Mouse (Mus musculus): ENCODE results near the gene Irgm2. TPM values are rescaled to one million over a fixed set of nuclear protein-coding genes. Genes with fewer than 3 reads are reported as not detected.
A peak's percentile ranks its signal among the peaks of the same experiment; 100 is the strongest.
"Not testable (repeated sequence)": the region's sequence is repeated elsewhere in the genome, so short reads cannot be mapped to it uniquely, and the experiment has no call there.

Gene Irgm2
- polyA plus RNA-seq (2012; fragmentation: generic; extraction: Trizol), result 0.01 TPM
- long read RNA-seq, experiment 1, partial matches to known transcripts, result 0 of 2 reads
- long read RNA-seq, experiment 1, other reads (novel, unspliced or antisense), result 2 of 2 reads
- long read RNA-seq, experiment 2, result 0 reads

GRCm38 (mm10) chr11:58199229-58200037, at the start of gene Irgm2, which contains the start of gene Igtp:
Irgm2 (plus strand) TSS chr11:58199618.
Igtp (plus strand) TSS chr11:58199556.
- H3K79me3 ChIP-seq (ENCODE audit: low read depth); H3K36me3 ChIP-seq (ENCODE audit: control insufficient read depth, insufficient read depth); H3K27me3 ChIP-seq (ENCODE audit: control insufficient read depth, insufficient read depth, insufficient read length); H3K79me2 ChIP-seq (ENCODE audit: control insufficient read depth, insufficient read depth): not testable (repeated sequence)
- Histone ChIP-seq H3K4me3 (ENCODE audit: insufficient read depth, poor library complexity, severe bottlenecking) (peak within 1 kb of the TSS; percentile 38), H3ac (ENCODE audit: control insufficient read depth, insufficient read length, low read depth) (peak within 1 kb of the TSS; percentile 48)

DNA sequence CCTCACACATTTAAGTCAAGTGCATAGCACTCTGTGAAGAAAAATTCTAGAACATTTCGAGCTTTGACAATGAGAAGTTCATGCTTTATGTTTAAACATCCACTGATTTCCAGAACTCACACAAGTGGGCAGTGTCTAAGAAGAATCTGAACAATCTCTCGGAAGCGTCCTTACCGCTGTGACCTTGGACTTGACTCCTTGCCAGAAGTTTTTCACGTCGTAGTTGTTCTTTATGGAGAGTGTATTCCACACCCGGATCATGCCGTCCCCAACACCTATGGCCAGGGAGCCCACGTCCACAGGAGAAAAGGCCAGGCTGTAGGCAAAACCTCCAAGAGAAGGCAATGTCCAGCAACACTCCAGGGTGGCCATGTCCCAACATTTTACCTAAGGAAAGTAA, 44.0 kb upstream of the Irgm2 start:
- no peak overlapping the region for H3ac ChIP-seq (ENCODE audit: control insufficient read depth, insufficient read length, low read depth)
- peaks cover 85% of the 10 kb centered on the region for H3K36me3 ChIP-seq (ENCODE audit: control insufficient read depth, insufficient read depth)
- no peak overlapping the region for H3K4me3 ChIP-seq (ENCODE audit: insufficient read depth, poor library complexity, severe bottlenecking)
- no peaks in the 10 kb centered on the region for H3K79me3 ChIP-seq (ENCODE audit: low read depth)
- no peaks in the 10 kb centered on the region for H3K27me3 ChIP-seq (ENCODE audit: control insufficient read depth, insufficient read depth, insufficient read length)
- TF ChIP-seq CTCF (IDR thresholded peaks at IDR 0.05; ENCODE audit: control insufficient read depth, insufficient read depth, insufficient read length), result no peak
- TF ChIP-seq CEBPB (IDR thresholded peaks at IDR 0.05; ENCODE audit: low read depth), result no peak
- no peak for TF ChIP-seq MYOD1 (IDR thresholded peaks at IDR 0.05; ENCODE audit: control insufficient read depth, insufficient read length, low read depth)
- no peak for TF ChIP-seq FOSL1 (IDR thresholded peaks at IDR 0.05; ENCODE audit: insufficient read depth, low read length, poor library complexity, severe bottlenecking)
- TF ChIP-seq MYOG (IDR thresholded peaks at IDR 0.05; ENCODE audit: control insufficient read depth, extremely low read depth, insufficient read length), result no peak
- TF ChIP-seq MAX (IDR thresholded peaks at IDR 0.05), result no peak
- TF ChIP-seq USF1 (IDR thresholded peaks at IDR 0.05; ENCODE audit: low read depth), result no peak
- H3K79me2 ChIP-seq (ENCODE audit: control insufficient read depth, insufficient read depth), result no peaks in the 10 kb centered on the region

GRCm38 (mm10) chr11:58156871-58157270, 42.5 kb upstream of the Irgm2 start:
- no peaks in the 10 kb centered on the region for H3K79me3 ChIP-seq (ENCODE audit: low read depth)
- H3K79me2 ChIP-seq (ENCODE audit: control insufficient read depth, insufficient read depth), result no peaks in the 10 kb centered on the region
- H3K27me3 ChIP-seq (ENCODE audit: control insufficient read depth, insufficient read depth, insufficient read length), result no peaks in the 10 kb centered on the region
- H3K36me3 ChIP-seq (ENCODE audit: control insufficient read depth, insufficient read depth), result peaks cover 87% of the 10 kb centered on the region
- TF ChIP-seq CTCF (IDR thresholded peaks at IDR 0.05; ENCODE audit: control insufficient read depth, insufficient read depth, insufficient read length) (no peak), MAX (IDR thresholded peaks at IDR 0.05) (no peak), MYOG (IDR thresholded peaks at IDR 0.05; ENCODE audit: control insufficient read depth, extremely low read depth, insufficient read length) (no peak), MYOD1 (IDR thresholded peaks at IDR 0.05; ENCODE audit: control insufficient read depth, insufficient read length, low read depth) (no peak), CEBPB (IDR thresholded peaks at IDR 0.05; ENCODE audit: low read depth) (no peak), FOSL1 (IDR thresholded peaks at IDR 0.05; ENCODE audit: insufficient read depth, low read length, poor library complexity, severe bottlenecking) (no peak), USF1 (IDR thresholded peaks at IDR 0.05; ENCODE audit: low read depth) (no peak)
- no peak overlapping the region for H3K4me3 ChIP-seq (ENCODE audit: insufficient read depth, poor library complexity, severe bottlenecking)
- no peak overlapping the region for H3ac ChIP-seq (ENCODE audit: control insufficient read depth, insufficient read length, low read depth)

- H3ac ChIP-seq (ENCODE audit: control insufficient read depth, insufficient read length, low read depth), result no peak overlapping the region
- TF ChIP-seq FOSL1 (IDR thresholded peaks at IDR 0.05; ENCODE audit: insufficient read depth, low read length, poor library complexity, severe bottlenecking) (no peak), MAX (IDR thresholded peaks at IDR 0.05) (no peak), CTCF (IDR thresholded peaks at IDR 0.05; ENCODE audit: control insufficient read depth, insufficient read depth, insufficient read length) (no peak), CEBPB (IDR thresholded peaks at IDR 0.05; ENCODE audit: low read depth) (no peak), MYOG (IDR thresholded peaks at IDR 0.05; ENCODE audit: control insufficient read depth, extremely low read depth, insufficient read length) (no peak), USF1 (IDR thresholded peaks at IDR 0.05; ENCODE audit: low read depth) (no peak), MYOD1 (IDR thresholded peaks at IDR 0.05; ENCODE audit: control insufficient read depth, insufficient read length, low read depth) (no peak)
- peaks cover 41% of the 10 kb centered on the region for H3K79me2 ChIP-seq (ENCODE audit: control insufficient read depth, insufficient read depth)
- peaks cover 61% of the 10 kb centered on the region for H3K36me3 ChIP-seq (ENCODE audit: control insufficient read depth, insufficient read depth)
- no peaks in the 10 kb centered on the region for H3K27me3 ChIP-seq (ENCODE audit: control insufficient read depth, insufficient read depth, insufficient read length)
- H3K79me3 ChIP-seq (ENCODE audit: low read depth), result peaks cover 22% of the 10 kb centered on the region
- no peak overlapping the region for H3K4me3 ChIP-seq (ENCODE audit: insufficient read depth, poor library complexity, severe bottlenecking)
Measured at GRCm38 (mm10) chr11:58165072-58165471, 34.3 kb upstream of the Irgm2 start.

GRCm38 (mm10) chr11:58167822-58168166, 31.6 kb upstream of the Irgm2 start:
- peaks cover 31% of the 10 kb centered on the region for H3K79me3 ChIP-seq (ENCODE audit: low read depth)
- H3K4me3 ChIP-seq (ENCODE audit: insufficient read depth, poor library complexity, severe bottlenecking), result peak overlapping the region; percentile 89
- peaks cover 54% of the 10 kb centered on the region for H3K79me2 ChIP-seq (ENCODE audit: control insufficient read depth, insufficient read depth)
- no peaks in the 10 kb centered on the region for H3K27me3 ChIP-seq (ENCODE audit: control insufficient read depth, insufficient read depth, insufficient read length)
- TF ChIP-seq CTCF (IDR thresholded peaks at IDR 0.05; ENCODE audit: control insufficient read depth, insufficient read depth, insufficient read length), result no peak
- no peak for TF ChIP-seq CEBPB (IDR thresholded peaks at IDR 0.05; ENCODE audit: low read depth)
- no peak for TF ChIP-seq MAX (IDR thresholded peaks at IDR 0.05)
- no peak for TF ChIP-seq MYOG (IDR thresholded peaks at IDR 0.05; ENCODE audit: control insufficient read depth, extremely low read depth, insufficient read length)
- no peak for TF ChIP-seq FOSL1 (IDR thresholded peaks at IDR 0.05; ENCODE audit: insufficient read depth, low read length, poor library complexity, severe bottlenecking)
- TF ChIP-seq USF1 (IDR thresholded peaks at IDR 0.05; ENCODE audit: low read depth), result no peak
- TF ChIP-seq MYOD1 (IDR thresholded peaks at IDR 0.05; ENCODE audit: control insufficient read depth, insufficient read length, low read depth), result no peak
- peak overlapping the region; percentile 84 for H3ac ChIP-seq (ENCODE audit: control insufficient read depth, insufficient read length, low read depth)
- H3K36me3 ChIP-seq (ENCODE audit: control insufficient read depth, insufficient read depth), result peaks cover 43% of the 10 kb centered on the region

Measured in C2C12 (cell line).